Mouse (Mus musculus) kidney, embryonic 14.5 days (tissue): ENCODE measurements at regions not wholly inside any gene's neighbourhood (a gene's known extent, or its start where the extent isn't known, plus 50 kb on each side); places are given as distances from the start of the nearest gene placed in this dataset.
A peak's percentile ranks its signal among the peaks of the same experiment; 100 is the strongest.

Experiments
- ATAC-seq: fragments of 200-750 bp; cut with Nextera tagmentation; 2 replicates; pipeline ENCODE4 v1.8.0; 2017; ENCODE audit warnings: moderate number of reproducible peaks, mild to moderate bottlenecking, moderate TSS enrichment, moderate library complexity; ENCODE audit not compliant: low FRiP score, low TSS enrichment
- H3K27ac ChIP-seq: fragments of 300-500 bp; sonication (generic); 2 replicates; pipeline ENCODE4 v1.5.1; 2014; ENCODE audit warnings: low read depth, mild to moderate bottlenecking, low read length, moderate library complexity, mixed read lengths
- H3K27me3 ChIP-seq: fragments of 300-500 bp; sonication (generic); 2 replicates; pipeline ENCODE4 v1.6.1; 2014; ENCODE audit warnings: mild to moderate bottlenecking, low read length; ENCODE audit not compliant: control insufficient read depth, insufficient read depth
- H3K36me3 ChIP-seq: fragments of 300-500 bp; sonication (generic); 2 replicates; pipeline ENCODE4 v1.6.1; 2014; ENCODE audit warnings: low read length, mixed read lengths; ENCODE audit not compliant: control insufficient read depth, insufficient read depth
- H3K4me1 ChIP-seq: fragments of 300-500 bp; sonication (generic); 2 replicates; pipeline ENCODE4 v1.6.1; 2014; ENCODE audit warnings: low read length, mixed read lengths; ENCODE audit not compliant: control insufficient read depth, insufficient read depth
- H3K4me2 ChIP-seq: fragments of 300-500 bp; sonication (generic); replicated peaks from 2 replicates; pipeline ENCODE4 v1.6.1; 2014; ENCODE audit warnings: low read depth, mild to moderate bottlenecking, low read length
- H3K4me3 ChIP-seq: fragments of 300-500 bp; sonication (generic); 2 replicates; pipeline ENCODE4 v1.5.1; 2014; ENCODE audit warnings: mild to moderate bottlenecking, low read length
- H3K9ac ChIP-seq: fragments of 300-500 bp; sonication (generic); 2 replicates; pipeline ENCODE4 v1.6.1; 2014; ENCODE audit warnings: low read depth, mild to moderate bottlenecking, low read length, moderate library complexity
- H3K9me3 ChIP-seq: fragments of 300-500 bp; sonication (generic); 2 replicates; pipeline ENCODE4 v1.6.1; 2016; ENCODE audit warnings: low read length; ENCODE audit not compliant: control insufficient read depth
- WGBS: fragments of 180-500 bp; shearing (Covaris S2); extraction: QIAGEN DNeasy Blood & Tissue Kit; methylation state at CpG from one replicate; pipeline ENCODE4 v1.1.7; 2014; 5-methylcytosine and 5-hydroxymethylcytosine counted together

- WGBS = 37% methylated on average over 5 of the region's 5 CpGs
- Histone ChIP-seq H3K9ac (no peak overlapping the region), H3K9me3 (no peaks in the 10 kb centered on the region), H3K4me3 (no peak overlapping the region), H3K4me2 (no peak overlapping the region), H3K4me1 (no peaks in the 10 kb centered on the region), H3K36me3 (no peaks in the 10 kb centered on the region), H3K27ac (no peak overlapping the region), H3K27me3 (no peaks in the 10 kb centered on the region)
- ATAC-seq = peak; percentile 79; the same call in 1 of the 2 replicates
Measured at GRCm38 (mm10) chr10:29686982-29687381, 151.3 kb upstream of the Rspo3 start.

DNA sequence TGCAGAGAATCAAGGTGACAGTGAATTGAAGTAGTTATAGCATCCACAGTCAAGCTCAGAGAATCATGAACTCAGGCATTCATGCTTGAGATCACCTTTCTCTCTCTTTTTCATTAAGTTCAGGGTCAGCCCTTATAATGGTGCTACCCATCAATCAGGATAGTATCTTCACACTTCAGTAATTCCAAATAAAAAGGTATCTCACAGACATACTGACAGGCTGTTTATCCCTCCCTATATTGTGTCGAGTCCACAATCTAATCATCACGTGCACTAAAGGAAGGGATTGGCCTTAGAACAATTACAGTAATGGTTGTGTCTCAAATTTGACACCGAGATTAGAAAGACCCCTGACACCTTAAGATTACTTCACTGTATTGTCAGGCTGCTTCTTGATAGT is 138.7 kb upstream of the Rspo3 start:
- no peak overlapping the region for H3K4me2 ChIP-seq
- no peak overlapping the region for H3K27ac ChIP-seq
- no peaks in the 10 kb centered on the region for H3K4me1 ChIP-seq
- H3K4me3 ChIP-seq = no peak overlapping the region
- H3K9ac ChIP-seq = no peak overlapping the region
- H3K9me3 ChIP-seq = no peaks in the 10 kb centered on the region
- H3K36me3 ChIP-seq = no peaks in the 10 kb centered on the region
- 26% methylated on average over 3 of the region's 3 CpGs for WGBS
- H3K27me3 ChIP-seq = no peaks in the 10 kb centered on the region
- no peak for ATAC-seq

DNA sequence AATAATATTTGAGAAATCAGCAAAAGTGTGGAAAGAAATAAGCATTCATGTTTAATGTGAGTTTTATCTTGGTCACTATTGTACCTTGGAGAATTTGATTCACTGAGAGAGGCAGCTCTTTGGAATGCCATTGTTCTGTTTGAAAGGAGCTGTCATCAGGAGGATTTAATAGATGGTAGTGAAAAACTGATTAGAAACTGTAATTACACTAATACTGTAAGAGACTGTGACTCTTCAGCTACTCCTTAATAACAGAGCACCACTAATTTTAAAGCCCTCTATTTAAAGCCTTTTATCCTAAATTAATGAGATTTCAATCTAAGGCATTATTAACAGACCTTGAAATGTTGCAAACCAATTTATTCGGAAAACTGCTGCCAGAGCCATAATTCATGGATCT is 126.1 kb upstream of the Rspo3 start:
- Histone ChIP-seq H3K4me1 (no peaks in the 10 kb centered on the region), H3K27ac (no peak overlapping the region), H3K9me3 (no peaks in the 10 kb centered on the region), H3K4me2 (no peak overlapping the region), H3K9ac (no peak overlapping the region), H3K36me3 (no peaks in the 10 kb centered on the region), H3K4me3 (no peak overlapping the region), H3K27me3 (no peaks in the 10 kb centered on the region)
- 52% methylated on average over 1 of the region's 1 CpGs for WGBS
- no peak for ATAC-seq

DNA sequence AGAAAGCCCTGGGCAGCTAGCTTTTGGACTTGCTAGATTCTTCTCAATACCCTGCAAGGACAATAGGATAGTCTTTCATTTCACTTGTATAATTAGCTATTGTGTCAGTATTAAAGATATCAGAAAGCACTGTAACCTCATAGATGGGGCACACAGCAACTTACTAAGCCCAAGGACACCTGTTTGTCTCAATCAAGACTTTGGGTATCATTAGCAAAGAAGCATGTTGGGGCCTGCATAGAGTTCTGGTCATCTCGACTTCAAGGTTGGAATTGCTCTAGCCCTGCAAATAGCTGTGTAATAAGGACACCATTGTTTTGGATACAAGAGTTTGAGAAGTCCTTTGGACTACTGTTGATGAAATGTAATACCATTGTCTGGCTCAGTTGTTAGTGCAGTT is 104.6 kb upstream of the Rspo3 start:
- Histone ChIP-seq H3K9me3 (no peaks in the 10 kb centered on the region), H3K36me3 (no peaks in the 10 kb centered on the region), H3K4me1 (no peaks in the 10 kb centered on the region), H3K9ac (no peak overlapping the region), H3K4me3 (no peak overlapping the region), H3K27me3 (no peaks in the 10 kb centered on the region), H3K27ac (no peak overlapping the region), H3K4me2 (no peak overlapping the region)
- ATAC-seq = no peak
- 78% methylated on average over 1 of the region's 1 CpGs for WGBS

GRCm38 (mm10) chr10:29635828-29636227 is 100.2 kb upstream of the Rspo3 start:
- Histone ChIP-seq H3K27ac (no peak overlapping the region), H3K9me3 (no peaks in the 10 kb centered on the region), H3K27me3 (no peaks in the 10 kb centered on the region), H3K36me3 (no peaks in the 10 kb centered on the region), H3K4me1 (no peaks in the 10 kb centered on the region), H3K4me3 (no peak overlapping the region), H3K9ac (no peak overlapping the region), H3K4me2 (no peak overlapping the region)
- no peak for ATAC-seq
- WGBS = 35% methylated on average over 5 of the region's 5 CpGs

GRCm38 (mm10) chr10:29595455-29595854 is 59.8 kb upstream of the Rspo3 start:
- Histone ChIP-seq H3K9me3 (no peaks in the 10 kb centered on the region), H3K27ac (no peak overlapping the region)
- WGBS = 20% methylated on average over 4 of the region's 4 CpGs

GRCm38 (mm10) chr10:29594969-29595368 is 59.3 kb upstream of the Rspo3 start:
- whole genome bisulfite sequencing = 66% methylated on average over 1 of the region's 1 CpGs
- no peak for ATAC-seq
- H3K27me3 ChIP-seq = no peaks in the 10 kb centered on the region
- no peak overlapping the region for H3K4me2 ChIP-seq
- H3K4me3 ChIP-seq = no peak overlapping the region
- no peaks in the 10 kb centered on the region for H3K9me3 ChIP-seq
- H3K27ac ChIP-seq = no peak overlapping the region
- no peaks in the 10 kb centered on the region for H3K4me1 ChIP-seq
- no peaks in the 10 kb centered on the region for H3K36me3 ChIP-seq
- no peak overlapping the region for H3K9ac ChIP-seq

More at GRCm38 (mm10) chr10:29595455-29595854, 59.8 kb upstream of the Rspo3 start:
- H3K36me3 ChIP-seq = no peaks in the 10 kb centered on the region
- no peaks in the 10 kb centered on the region for H3K4me1 ChIP-seq
- ATAC-seq = no peak
- no peaks in the 10 kb centered on the region for H3K27me3 ChIP-seq
- no peak overlapping the region for H3K4me2 ChIP-seq
- no peak overlapping the region for H3K4me3 ChIP-seq
- H3K9ac ChIP-seq = no peak overlapping the region

DNA sequence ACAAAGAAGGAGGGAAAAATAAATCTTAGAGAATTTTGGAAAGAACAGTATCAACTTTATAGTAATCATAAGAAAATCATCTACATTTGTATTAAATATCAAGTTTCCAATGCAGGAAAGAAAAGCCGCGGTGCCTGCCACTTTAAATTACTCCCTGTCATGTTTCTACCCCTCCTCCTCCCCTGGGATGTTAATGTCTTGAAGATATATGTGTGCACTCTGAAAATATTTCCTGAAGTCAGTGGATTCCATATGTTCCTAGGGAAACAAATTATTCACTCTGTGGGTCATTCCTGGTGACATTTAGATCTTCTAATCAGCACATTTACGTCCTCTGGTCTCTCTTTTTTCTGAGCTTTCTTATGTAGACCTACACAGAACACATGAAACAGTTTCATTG is 57.2 kb upstream of the Rspo3 start:
- Histone ChIP-seq H3K9ac (no peak overlapping the region), H3K4me1 (no peaks in the 10 kb centered on the region), H3K9me3 (no peaks in the 10 kb centered on the region), H3K27me3 (no peaks in the 10 kb centered on the region), H3K36me3 (no peaks in the 10 kb centered on the region), H3K4me3 (no peak overlapping the region), H3K4me2 (no peak overlapping the region), H3K27ac (no peak overlapping the region)
- 0 out of 2 replicates have a peak, but pooled peaks have one; percentile 46 for ATAC-seq
- WGBS = 12% methylated on average over 3 of the region's 3 CpGs

DNA sequence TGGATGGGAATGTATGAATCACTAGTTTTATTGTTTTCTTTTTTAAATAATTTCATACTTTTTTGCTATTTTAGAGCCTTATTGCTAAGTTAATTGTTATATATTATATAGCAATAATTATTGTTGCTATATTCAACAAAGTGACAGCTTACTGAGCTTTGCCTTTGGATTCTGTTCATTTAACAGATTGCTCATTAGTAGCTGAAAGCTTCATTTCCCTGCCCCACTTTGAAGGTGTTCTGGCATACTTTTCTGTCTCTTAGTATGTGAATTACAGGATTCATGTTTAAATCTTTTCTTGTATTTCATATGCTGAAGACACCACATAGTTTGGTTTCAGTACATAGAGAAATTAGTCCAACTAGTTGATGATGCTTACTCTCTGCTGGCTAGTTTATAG is 54.5 kb upstream of the Rspo3 start:
- Histone ChIP-seq H3K27ac (no peak overlapping the region), H3K27me3 (no peaks in the 10 kb centered on the region), H3K4me3 (no peak overlapping the region), H3K4me1 (no peaks in the 10 kb centered on the region), H3K9me3 (no peaks in the 10 kb centered on the region), H3K9ac (no peak overlapping the region), H3K4me2 (no peak overlapping the region), H3K36me3 (no peaks in the 10 kb centered on the region)
- no peak for ATAC-seq

DNA sequence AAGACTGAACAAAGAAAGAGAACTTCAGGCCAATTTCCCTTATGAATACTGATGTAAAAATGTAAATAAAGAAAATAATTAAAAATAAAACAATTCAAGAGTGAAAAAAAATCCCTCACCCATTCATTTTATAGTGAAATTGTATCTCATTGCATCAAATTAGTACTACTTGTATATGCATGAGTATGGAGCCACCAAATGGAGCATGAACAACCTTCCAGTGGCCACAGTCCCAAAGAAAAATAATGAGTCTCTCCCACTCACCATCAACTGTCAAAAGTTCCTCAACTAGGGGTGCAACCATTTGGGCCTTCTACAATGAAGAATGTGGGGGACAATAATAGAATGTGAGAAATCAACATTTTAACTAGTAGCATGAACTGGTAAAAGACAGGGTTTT is 54.1 kb upstream of the Rspo3 start:
- H3K9ac ChIP-seq = no peak overlapping the region
- ATAC-seq = no peak
- no peak overlapping the region for H3K4me2 ChIP-seq
- no peaks in the 10 kb centered on the region for H3K27me3 ChIP-seq
- no peaks in the 10 kb centered on the region for H3K4me1 ChIP-seq
- H3K4me3 ChIP-seq = no peak overlapping the region
- H3K9me3 ChIP-seq = no peaks in the 10 kb centered on the region
- H3K27ac ChIP-seq = no peak overlapping the region
- H3K36me3 ChIP-seq = no peaks in the 10 kb centered on the region
